Mouse (Mus musculus) myocyte (in vitro differentiated cells): Measurements from ENCODE around the gene Wnt10b.

Experiments used
- E2F4 ChIP-seq: IDR thresholded peaks from one replicate; pipeline ENCODE4 v1.6.1; 2011; ENCODE audit warnings: mild to moderate bottlenecking, control low read depth, moderate library complexity; ENCODE audit not compliant: insufficient read depth
- POLR2A ChIP-seq: IDR thresholded peaks from one replicate; pipeline ENCODE4 v1.6.1; 2011; ENCODE audit warnings: low read depth, mild to moderate bottlenecking, control low read depth, moderate library complexity; ENCODE audit not compliant: insufficient read length
- TCF12 ChIP-seq: IDR thresholded peaks from one replicate; pipeline ENCODE4 v1.6.1; 2011; ENCODE audit warnings: mild to moderate bottlenecking, control low read depth; ENCODE audit not compliant: poor library complexity, insufficient read depth, severe bottlenecking

- TF ChIP-seq POLR2A = no peak
- TF ChIP-seq E2F4 = no peak
- TF ChIP-seq TCF12 = no peak
Observed at GRCm38 (mm10) chr15:98737881-98738280, 40.1 kb downstream of the Wnt10b start.
